Mouse (Mus musculus): ENCODE data around the gene Ush2a. TPM values are rescaled to one million over a fixed set of nuclear protein-coding genes. Genes with fewer than 3 reads are reported as not detected.

Gene Ush2a
- polyA plus RNA-seq, 1 experiment from 2014 or later, result 0.01 TPM

- no peak overlapping the region for H3K27ac ChIP-seq (ENCODE audit: low read depth, low read length)
- WGBS, result 80% methylated on average over 10 of the region's 10 CpGs
- ATAC-seq, result no peak
Measured at GRCm38 (mm10) chr1:188675511-188675863, 413.7 kb downstream of the Ush2a start.

GRCm38 (mm10) chr1:188678189-188678588, 416.4 kb downstream of the Ush2a start:
- no peak overlapping the region for H3K9ac ChIP-seq (ENCODE audit: low read depth, low read length)
- no peak overlapping the region for H3K4me2 ChIP-seq (replicated peaks; ENCODE audit: low read depth)
- H3K27me3 ChIP-seq (replicated peaks; ENCODE audit: control insufficient read depth, insufficient read depth, low read length), result no peaks in the 10 kb centered on the region
- no peak for TF ChIP-seq CTCF (IDR thresholded peaks at IDR 0.05; ENCODE audit: low read depth)
- H3K27ac ChIP-seq (ENCODE audit: low read depth, low read length), result no peak overlapping the region
- H3K4me3 ChIP-seq (ENCODE audit: low read depth, low read length), result no peak overlapping the region
- no peaks in the 10 kb centered on the region for H3K9me3 ChIP-seq (ENCODE audit: control insufficient read depth)
- H3K4me1 ChIP-seq (replicated peaks; ENCODE audit: control insufficient read depth, insufficient read depth, low read length), result no peaks in the 10 kb centered on the region
- H3K36me3 ChIP-seq (ENCODE audit: control insufficient read depth, insufficient read depth), result no peaks in the 10 kb centered on the region
- 69% methylated on average over 8 of the region's 8 CpGs for WGBS
- ATAC-seq, result no peak

More at GRCm38 (mm10) chr1:188675511-188675863, 413.7 kb downstream of the Ush2a start:
- no peaks in the 10 kb centered on the region for H3K4me1 ChIP-seq (replicated peaks; ENCODE audit: control insufficient read depth, insufficient read depth, low read length)
- no peak overlapping the region for H3K4me3 ChIP-seq (ENCODE audit: low read depth, low read length)
- H3K36me3 ChIP-seq (ENCODE audit: control insufficient read depth, insufficient read depth), result no peaks in the 10 kb centered on the region
- no peaks in the 10 kb centered on the region for H3K27me3 ChIP-seq (replicated peaks; ENCODE audit: control insufficient read depth, insufficient read depth, low read length)
- no peak overlapping the region for H3K4me2 ChIP-seq (replicated peaks; ENCODE audit: low read depth)
- no peak overlapping the region for H3K9ac ChIP-seq (ENCODE audit: low read depth, low read length)
- TF ChIP-seq CTCF (IDR thresholded peaks at IDR 0.05; ENCODE audit: low read depth), result no peak
- H3K9me3 ChIP-seq (ENCODE audit: control insufficient read depth), result no peaks in the 10 kb centered on the region

GRCm38 (mm10) chr1:188686362-188686761, 424.5 kb downstream of the Ush2a start:
- Histone ChIP-seq H3K4me3 (ENCODE audit: low read depth, low read length) (no peak overlapping the region), H3K36me3 (ENCODE audit: control insufficient read depth, insufficient read depth) (no peaks in the 10 kb centered on the region), H3K4me1 (replicated peaks; ENCODE audit: control insufficient read depth, insufficient read depth, low read length) (no peaks in the 10 kb centered on the region), H3K27ac (ENCODE audit: low read depth, low read length) (no peak overlapping the region), H3K9ac (ENCODE audit: low read depth, low read length) (no peak overlapping the region), H3K27me3 (replicated peaks; ENCODE audit: control insufficient read depth, insufficient read depth, low read length) (no peaks in the 10 kb centered on the region), H3K9me3 (ENCODE audit: control insufficient read depth) (no peaks in the 10 kb centered on the region), H3K4me2 (replicated peaks; ENCODE audit: low read depth) (no peak overlapping the region)
- no peak for ATAC-seq
- no peak for TF ChIP-seq CTCF (IDR thresholded peaks at IDR 0.05; ENCODE audit: low read depth)
- 95% methylated on average over 14 of the region's 14 CpGs for WGBS

DNA sequence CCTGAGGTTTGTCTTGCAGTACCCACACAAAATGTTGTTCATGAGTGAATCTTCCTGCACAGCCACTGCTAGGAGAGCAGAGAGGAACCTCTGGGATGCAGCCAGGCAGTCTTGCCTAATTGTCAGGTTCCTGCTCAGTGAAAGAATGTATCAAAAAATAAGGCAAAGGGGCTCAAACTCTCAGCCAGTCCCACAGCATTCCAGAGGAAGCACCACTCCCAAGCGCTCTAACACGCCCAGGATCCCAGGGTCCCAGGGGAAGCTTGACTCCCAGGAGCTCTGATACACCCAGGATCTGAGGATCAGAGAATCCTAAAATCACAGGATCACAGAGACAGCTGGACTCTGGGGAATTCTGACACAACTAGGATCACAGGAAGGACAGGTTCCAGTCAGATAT, 434.5 kb downstream of the Ush2a start:
- Histone ChIP-seq H3K4me3 (ENCODE audit: low read depth, low read length) (no peak overlapping the region), H3K27me3 (replicated peaks; ENCODE audit: control insufficient read depth, insufficient read depth, low read length) (no peaks in the 10 kb centered on the region), H3K9ac (ENCODE audit: low read depth, low read length) (no peak overlapping the region), H3K4me1 (replicated peaks; ENCODE audit: control insufficient read depth, insufficient read depth, low read length) (no peaks in the 10 kb centered on the region), H3K36me3 (ENCODE audit: control insufficient read depth, insufficient read depth) (no peaks in the 10 kb centered on the region), H3K4me2 (replicated peaks; ENCODE audit: low read depth) (no peak overlapping the region), H3K27ac (ENCODE audit: low read depth, low read length) (no peak overlapping the region), H3K9me3 (ENCODE audit: control insufficient read depth) (no peaks in the 10 kb centered on the region)
- no peak for TF ChIP-seq CTCF (IDR thresholded peaks at IDR 0.05; ENCODE audit: low read depth)
- ATAC-seq, result no peak
- WGBS, result 75% methylated on average over 2 of the region's 2 CpGs

GRCm38 (mm10) chr1:188708176-188708575, 446.4 kb downstream of the Ush2a start:
- H3K27me3 ChIP-seq (replicated peaks; ENCODE audit: control insufficient read depth, insufficient read depth, low read length), result no peaks in the 10 kb centered on the region
- ATAC-seq, result no peak
- TF ChIP-seq CTCF (IDR thresholded peaks at IDR 0.05; ENCODE audit: low read depth), result 0 out of 2 replicates have a peak, but pooled peaks have one; percentile 38
- H3K9ac ChIP-seq (ENCODE audit: low read depth, low read length), result no peak overlapping the region
- H3K36me3 ChIP-seq (ENCODE audit: control insufficient read depth, insufficient read depth), result no peaks in the 10 kb centered on the region
- H3K9me3 ChIP-seq (ENCODE audit: control insufficient read depth), result no peaks in the 10 kb centered on the region
- H3K4me1 ChIP-seq (replicated peaks; ENCODE audit: control insufficient read depth, insufficient read depth, low read length), result no peaks in the 10 kb centered on the region
- H3K4me3 ChIP-seq (ENCODE audit: low read depth, low read length), result no peak overlapping the region
- WGBS, result 85% methylated on average over 4 of the region's 4 CpGs
- no peak overlapping the region for H3K4me2 ChIP-seq (replicated peaks; ENCODE audit: low read depth)
- no peak overlapping the region for H3K27ac ChIP-seq (ENCODE audit: low read depth, low read length)

DNA sequence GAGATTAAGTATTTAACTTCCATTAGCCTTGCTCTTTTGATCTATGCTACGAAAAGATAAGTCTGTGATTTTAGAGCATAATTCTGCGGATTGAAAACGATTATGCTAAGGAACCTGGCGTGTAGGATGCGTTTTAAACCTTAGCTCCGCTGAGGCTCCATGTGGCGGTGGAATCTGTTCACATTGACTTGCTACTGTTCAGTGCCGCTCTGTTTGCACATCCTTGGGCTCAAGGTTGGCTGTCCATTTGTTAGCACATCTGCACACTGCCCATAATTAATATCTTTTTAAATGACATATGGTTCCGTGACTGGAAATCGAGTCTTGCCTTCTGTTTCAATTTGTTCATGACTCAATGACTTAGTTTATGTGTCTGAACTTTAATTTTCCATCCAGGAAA, 446.9 kb downstream of the Ush2a start:
- TF ChIP-seq CTCF (IDR thresholded peaks at IDR 0.05; ENCODE audit: low read depth), result no peak
- no peak for ATAC-seq
- WGBS, result 90% methylated on average over 10 of the region's 10 CpGs
- Histone ChIP-seq H3K9me3 (ENCODE audit: control insufficient read depth) (no peaks in the 10 kb centered on the region), H3K27me3 (replicated peaks; ENCODE audit: control insufficient read depth, insufficient read depth, low read length) (no peaks in the 10 kb centered on the region), H3K36me3 (ENCODE audit: control insufficient read depth, insufficient read depth) (no peaks in the 10 kb centered on the region), H3K4me3 (ENCODE audit: low read depth, low read length) (no peak overlapping the region), H3K4me1 (replicated peaks; ENCODE audit: control insufficient read depth, insufficient read depth, low read length) (no peaks in the 10 kb centered on the region), H3K9ac (ENCODE audit: low read depth, low read length) (no peak overlapping the region), H3K4me2 (replicated peaks; ENCODE audit: low read depth) (no peak overlapping the region), H3K27ac (ENCODE audit: low read depth, low read length) (no peak overlapping the region)

- no peak for ATAC-seq
- Histone ChIP-seq H3K27ac (ENCODE audit: low read depth, low read length) (no peak overlapping the region), H3K4me3 (ENCODE audit: low read depth, low read length) (no peak overlapping the region), H3K9ac (ENCODE audit: low read depth, low read length) (no peak overlapping the region), H3K9me3 (ENCODE audit: control insufficient read depth) (no peaks in the 10 kb centered on the region), H3K36me3 (ENCODE audit: control insufficient read depth, insufficient read depth) (no peaks in the 10 kb centered on the region), H3K4me2 (replicated peaks; ENCODE audit: low read depth) (no peak overlapping the region), H3K4me1 (replicated peaks; ENCODE audit: control insufficient read depth, insufficient read depth, low read length) (no peaks in the 10 kb centered on the region), H3K27me3 (replicated peaks; ENCODE audit: control insufficient read depth, insufficient read depth, low read length) (no peaks in the 10 kb centered on the region)
- 90% methylated on average over 18 of the region's 18 CpGs for WGBS
- TF ChIP-seq CTCF (IDR thresholded peaks at IDR 0.05; ENCODE audit: low read depth), result no peak
Measured at GRCm38 (mm10) chr1:188714131-188714530, 452.3 kb downstream of the Ush2a start.

Measured in intestine, postnatal 0 days (tissue).